Mouse (Mus musculus) neural tube, embryonic 12.5 days (tissue): Measurements from ENCODE around the gene Hephl1. TPM values are rescaled to one million over a fixed set of nuclear protein-coding genes. Genes with fewer than 3 reads are reported as not detected.

Experiments used
- ATAC-seq: fragments of 200-750 bp; cut with Nextera tagmentation; 2 replicates; pipeline ENCODE4 v1.8.0; 2017; ENCODE audit warnings: low read depth, mild to moderate bottlenecking, moderate TSS enrichment, moderate library complexity; ENCODE audit not compliant: low FRiP score
- H3K27ac ChIP-seq: fragments of 300-500 bp; sonication (generic); 2 replicates; pipeline ENCODE4 v1.5.1; 2016
- H3K27me3 ChIP-seq: fragments of 300-500 bp; sonication (generic); replicated peaks from 2 replicates; pipeline ENCODE4 v1.6.1; 2016; ENCODE audit warnings: mild to moderate bottlenecking
- H3K36me3 ChIP-seq: fragments of 300-500 bp; sonication (generic); 2 replicates; pipeline ENCODE4 v1.6.1; 2016; ENCODE audit warnings: mild to moderate bottlenecking
- H3K4me1 ChIP-seq: fragments of 300-500 bp; sonication (generic); 2 replicates; pipeline ENCODE4 v1.6.1; 2016
- H3K4me2 ChIP-seq: fragments of 300-500 bp; sonication (generic); replicated peaks from 2 replicates; pipeline ENCODE4 v1.6.1; 2016; ENCODE audit warnings: mild to moderate bottlenecking
- H3K4me3 ChIP-seq: fragments of 300-500 bp; sonication (generic); 2 replicates; pipeline ENCODE4 v1.5.1; 2016
- H3K9ac ChIP-seq: fragments of 300-500 bp; sonication (generic); 2 replicates; pipeline ENCODE4 v1.6.1; 2016; ENCODE audit warnings: mild to moderate bottlenecking
- H3K9me3 ChIP-seq: fragments of 300-500 bp; sonication (generic); 2 replicates; pipeline ENCODE4 v1.6.1; 2016; ENCODE audit warnings: mild to moderate bottlenecking
- WGBS: fragments of 180-500 bp; shearing (Covaris S2); methylation state at CpG from one replicate; pipeline ENCODE4 v1.1.7; 2016; 5-methylcytosine and 5-hydroxymethylcytosine counted together
- polyA plus RNA-seq: library from polyadenylated mRNA; unstranded; fragments of >200 nt; fragmentation: Nextera tagmentation; extraction: Ambion mirVana; gene quantifications from 2 replicates; pipeline ENCODE4 v1.2.1, GENCODE M21; 2016

Gene Hephl1
- polyA plus RNA-seq, 1 experiment from 2014 or later, result not detected

GRCm38 (mm10) chr9:15030771-15031170, 81.1 kb downstream of the Hephl1 start:
- no peak for ATAC-seq
- no peaks in the 10 kb centered on the region for H3K27me3 ChIP-seq
- peaks cover 20% of the 10 kb centered on the region for H3K36me3 ChIP-seq
- no peaks in the 10 kb centered on the region for H3K9me3 ChIP-seq
- no peaks in the 10 kb centered on the region for H3K4me1 ChIP-seq
- no peak overlapping the region for H3K9ac ChIP-seq
- no peak overlapping the region for H3K4me3 ChIP-seq
- no peak overlapping the region for H3K4me2 ChIP-seq
- no peak overlapping the region for H3K27ac ChIP-seq
- WGBS, result 90% methylated on average over 8 of the region's 8 CpGs

- Histone ChIP-seq H3K9ac (no peak overlapping the region), H3K4me1 (no peaks in the 10 kb centered on the region), H3K4me3 (no peak overlapping the region), H3K27ac (no peak overlapping the region), H3K9me3 (no peaks in the 10 kb centered on the region), H3K36me3 (peaks cover 20% of the 10 kb centered on the region), H3K4me2 (no peak overlapping the region), H3K27me3 (no peaks in the 10 kb centered on the region)
- WGBS, result 46% methylated on average over 5 of the region's 5 CpGs
- no peak for ATAC-seq
Measured at GRCm38 (mm10) chr9:15029025-15029727, 82.7 kb downstream of the Hephl1 start.

- H3K9me3 ChIP-seq, result no peaks in the 10 kb centered on the region
- H3K27ac ChIP-seq, result no peak overlapping the region
- H3K4me1 ChIP-seq, result no peaks in the 10 kb centered on the region
- no peak overlapping the region for H3K4me2 ChIP-seq
- H3K36me3 ChIP-seq, result peaks cover 18% of the 10 kb centered on the region
- H3K4me3 ChIP-seq, result no peak overlapping the region
- 73% methylated on average over 3 of the region's 3 CpGs for WGBS
- no peaks in the 10 kb centered on the region for H3K27me3 ChIP-seq
- H3K9ac ChIP-seq, result no peak overlapping the region
- no peak for ATAC-seq
Measured at GRCm38 (mm10) chr9:15027725-15028124, 84.2 kb downstream of the Hephl1 start.

- Histone ChIP-seq H3K9ac (no peak overlapping the region), H3K9me3 (no peaks in the 10 kb centered on the region), H3K27ac (no peak overlapping the region), H3K4me2 (no peak overlapping the region), H3K27me3 (no peaks in the 10 kb centered on the region), H3K4me3 (no peak overlapping the region), H3K36me3 (peaks cover 39% of the 10 kb centered on the region), H3K4me1 (no peaks in the 10 kb centered on the region)
- WGBS, result 79% methylated on average over 1 of the region's 1 CpGs
- ATAC-seq, result no peak
Measured at GRCm38 (mm10) chr9:15023049-15023448, 88.9 kb downstream of the Hephl1 start.

- no peak overlapping the region for H3K9ac ChIP-seq
- no peak overlapping the region for H3K4me2 ChIP-seq
- H3K27ac ChIP-seq, result no peak overlapping the region
- 88% methylated on average over 9 of the region's 9 CpGs for WGBS
- H3K4me3 ChIP-seq, result no peak overlapping the region
- H3K9me3 ChIP-seq, result no peaks in the 10 kb centered on the region
- H3K27me3 ChIP-seq, result no peaks in the 10 kb centered on the region
- H3K36me3 ChIP-seq, result peaks cover 44% of the 10 kb centered on the region
- H3K4me1 ChIP-seq, result no peaks in the 10 kb centered on the region
- ATAC-seq, result no peak
Measured at GRCm38 (mm10) chr9:15021156-15021555, 90.8 kb downstream of the Hephl1 start.

- WGBS, result 94% methylated on average over 5 of the region's 5 CpGs
- Histone ChIP-seq H3K36me3 (peaks cover 41% of the 10 kb centered on the region), H3K4me1 (no peaks in the 10 kb centered on the region), H3K27me3 (no peaks in the 10 kb centered on the region), H3K27ac (no peak overlapping the region), H3K4me3 (no peak overlapping the region), H3K4me2 (no peak overlapping the region), H3K9me3 (no peaks in the 10 kb centered on the region), H3K9ac (no peak overlapping the region)
- no peak for ATAC-seq
Measured at GRCm38 (mm10) chr9:15020561-15021080, 91.3 kb downstream of the Hephl1 start.

GRCm38 (mm10) chr9:15018756-15019131, 93.2 kb downstream of the Hephl1 start:
- no peaks in the 10 kb centered on the region for H3K9me3 ChIP-seq
- 87% methylated on average over 5 of the region's 5 CpGs for WGBS
- no peak overlapping the region for H3K27ac ChIP-seq
- no peaks in the 10 kb centered on the region for H3K27me3 ChIP-seq
- no peak for ATAC-seq
- no peak overlapping the region for H3K4me2 ChIP-seq
- no peaks in the 10 kb centered on the region for H3K4me1 ChIP-seq
- no peak overlapping the region for H3K4me3 ChIP-seq
- H3K9ac ChIP-seq, result no peak overlapping the region
- peaks cover 47% of the 10 kb centered on the region for H3K36me3 ChIP-seq

- H3K36me3 ChIP-seq, result peaks cover 47% of the 10 kb centered on the region
- WGBS, result 89% methylated on average over 18 of the region's 18 CpGs
- no peak overlapping the region for H3K9ac ChIP-seq
- H3K9me3 ChIP-seq, result no peaks in the 10 kb centered on the region
- no peak for ATAC-seq
- H3K4me3 ChIP-seq, result no peak overlapping the region
- H3K27ac ChIP-seq, result no peak overlapping the region
- H3K4me1 ChIP-seq, result no peaks in the 10 kb centered on the region
- H3K27me3 ChIP-seq, result no peaks in the 10 kb centered on the region
- H3K4me2 ChIP-seq, result no peak overlapping the region
Measured at GRCm38 (mm10) chr9:15017791-15018755, 93.8 kb downstream of the Hephl1 start.

GRCm38 (mm10) chr9:15015223-15015956, 96.5 kb downstream of the Hephl1 start:
- WGBS, result 60% methylated on average over 7 of the region's 7 CpGs
- Histone ChIP-seq H3K4me3 (no peak overlapping the region), H3K9me3 (no peaks in the 10 kb centered on the region), H3K27me3 (no peaks in the 10 kb centered on the region), H3K9ac (no peak overlapping the region), H3K27ac (no peak overlapping the region), H3K4me1 (no peaks in the 10 kb centered on the region), H3K4me2 (no peak overlapping the region), H3K36me3 (peaks cover 39% of the 10 kb centered on the region)
- peak; percentile 62 for ATAC-seq

GRCm38 (mm10) chr9:15007566-15007965, 104.3 kb downstream of the Hephl1 start:
- H3K9me3 ChIP-seq, result no peaks in the 10 kb centered on the region
- no peak for ATAC-seq
- no peak overlapping the region for H3K27ac ChIP-seq
- WGBS, result 79% methylated on average over 14 of the region's 14 CpGs
- H3K27me3 ChIP-seq, result no peaks in the 10 kb centered on the region
- no peak overlapping the region for H3K4me2 ChIP-seq
- H3K9ac ChIP-seq, result no peak overlapping the region
- peaks cover 37% of the 10 kb centered on the region for H3K36me3 ChIP-seq
- H3K4me1 ChIP-seq, result peaks cover 17% of the 10 kb centered on the region
- no peak overlapping the region for H3K4me3 ChIP-seq

GRCm38 (mm10) chr9:15004298-15004685, 107.6 kb downstream of the Hephl1 start:
- H3K27ac ChIP-seq, result no peak overlapping the region
- no peaks in the 10 kb centered on the region for H3K27me3 ChIP-seq
- no peak for ATAC-seq
- H3K9ac ChIP-seq, result no peak overlapping the region
- H3K36me3 ChIP-seq, result peaks cover 41% of the 10 kb centered on the region
- 36% methylated on average over 9 of the region's 9 CpGs for WGBS
- no peaks in the 10 kb centered on the region for H3K9me3 ChIP-seq
- no peak overlapping the region for H3K4me3 ChIP-seq
- peaks cover 17% of the 10 kb centered on the region for H3K4me1 ChIP-seq
- H3K4me2 ChIP-seq, result peak overlapping the region; percentile 33; the same call in 1 of the 2 replicates
